Mouse (Mus musculus): ENCODE measurements around the gene Spryd7. TPM values are rescaled to one million over a fixed set of nuclear protein-coding genes. Genes with fewer than 3 reads are reported as not detected.

Spryd7 gene
- polyA plus RNA-seq, 1 experiment, result 3.2 TPM

DNA sequence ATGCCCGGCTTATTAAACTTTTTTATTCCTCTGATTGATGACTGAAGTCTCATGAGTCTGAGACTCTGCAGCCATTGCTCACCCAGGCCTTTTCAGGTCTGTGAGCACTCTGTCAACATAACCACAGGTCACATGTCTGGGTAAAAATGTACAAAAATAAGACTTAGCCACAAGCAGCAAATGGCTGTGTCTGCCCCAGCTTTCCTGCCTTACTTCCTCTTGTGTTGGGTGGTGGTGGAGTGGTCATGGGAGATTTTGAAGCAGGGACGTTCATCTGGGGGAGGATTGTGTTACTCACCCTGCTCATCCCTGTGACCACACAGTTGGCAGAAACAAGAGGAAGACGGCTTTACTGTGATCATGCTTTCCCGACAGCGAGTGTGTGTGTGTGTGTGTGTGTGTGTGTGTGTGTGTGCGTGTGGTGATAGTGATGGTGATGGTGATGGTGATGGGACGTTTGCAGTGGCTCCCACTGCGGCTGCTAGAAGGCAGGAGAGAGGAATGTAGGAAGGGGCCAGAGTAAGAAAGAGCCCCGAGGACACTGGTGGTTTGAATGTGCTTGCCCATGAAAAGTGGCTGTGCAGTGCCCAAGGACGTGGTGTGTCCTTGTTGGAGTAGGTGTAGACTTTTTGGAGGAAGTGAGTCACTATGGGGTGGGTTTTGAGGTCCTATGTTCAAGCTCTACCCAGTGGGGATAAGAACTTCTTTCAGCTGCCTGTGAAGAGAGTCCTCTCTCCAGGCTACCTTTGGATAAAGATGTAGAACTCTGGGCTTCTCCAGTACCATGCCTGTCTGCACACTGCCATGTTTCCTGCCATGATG lies 37.8 kb downstream of the Spryd7 start:
- Histone ChIP-seq H3K4me3 (ENCODE audit: extremely low read depth, insufficient read depth, insufficient read length) (no peak overlapping the region), H3K36me3 (ENCODE audit: control insufficient read depth, insufficient read depth, low read length) (no peaks in the 10 kb centered on the region), H3K27ac (ENCODE audit: insufficient read depth, low read length) (no peak overlapping the region), H3K27me3 (ENCODE audit: control insufficient read depth, insufficient read depth, low read length) (no peaks in the 10 kb centered on the region), H3K4me1 (ENCODE audit: control insufficient read depth, insufficient read depth, insufficient read length) (peaks cover 7% of the 10 kb centered on the region; the same call in 1 of the 2 replicates)
- TF ChIP-seq POLR2A (IDR thresholded peaks at IDR 0.05; ENCODE audit: low read depth, low read length) (no peak), CTCF (IDR thresholded peaks at IDR 0.05; ENCODE audit: extremely low read depth, insufficient read depth, insufficient read length, insufficient replicate concordance) (no peak)
- peak; percentile 19 to 24 for DNase-seq (ENCODE audit: low read depth in 1 of 2, low spot score in 2 of 2)
- WGBS, result 14% methylated on average over 10 of the region's 10 CpGs

DNA sequence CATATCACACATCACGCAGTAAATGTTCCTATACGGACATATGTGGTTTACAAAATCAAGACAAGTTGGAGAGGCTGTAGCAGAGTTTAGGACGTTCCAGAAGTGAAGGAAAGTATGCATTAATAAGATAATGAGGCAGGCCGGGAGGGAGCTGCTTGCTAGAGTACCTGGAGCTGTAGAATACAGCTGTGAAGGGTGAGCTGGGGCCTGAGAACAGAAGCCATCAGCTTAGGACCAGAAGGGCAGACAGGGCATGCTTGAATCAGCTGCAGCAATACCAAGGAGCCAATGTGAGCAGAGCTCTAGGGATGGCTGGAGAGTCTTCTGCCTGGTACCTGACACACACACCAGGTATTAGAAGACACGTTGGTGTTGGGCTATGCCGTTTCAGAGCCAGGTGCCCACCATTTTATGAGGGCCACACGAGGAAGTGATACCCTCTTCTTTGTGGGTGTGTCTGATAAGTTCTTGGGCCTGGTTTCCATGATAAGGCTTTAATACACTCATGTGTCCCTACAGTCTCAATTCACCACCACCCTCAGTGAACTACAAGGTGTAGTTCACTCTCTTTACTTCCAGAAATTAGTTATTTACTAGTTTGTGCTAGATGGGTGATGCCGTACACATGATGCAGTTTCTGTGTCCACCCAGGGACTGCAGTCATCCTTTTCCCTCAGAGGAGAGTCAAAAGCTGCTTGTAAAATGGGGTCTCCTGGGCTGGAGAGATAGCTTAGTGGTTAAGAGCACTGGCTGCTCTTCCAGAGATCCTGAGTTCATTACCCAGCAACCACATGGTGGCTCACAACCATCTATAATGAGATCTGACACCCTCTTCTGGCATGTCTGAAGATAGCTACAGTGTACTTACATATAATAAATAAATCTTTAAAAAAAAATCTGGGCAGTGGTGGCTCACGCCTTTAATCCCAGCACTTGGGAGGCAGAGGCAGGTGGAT lies 39.9 kb downstream of the Spryd7 start:
- WGBS, result 80% methylated on average over 9 of the region's 9 CpGs
- H3K4me3 ChIP-seq (ENCODE audit: extremely low read depth, insufficient read depth, insufficient read length), result no peak overlapping the region
- no peak for TF ChIP-seq POLR2A (IDR thresholded peaks at IDR 0.05; ENCODE audit: low read depth, low read length)
- no peak for TF ChIP-seq CTCF (IDR thresholded peaks at IDR 0.05; ENCODE audit: extremely low read depth, insufficient read depth, insufficient read length, insufficient replicate concordance)
- no peak overlapping the region for H3K27ac ChIP-seq (ENCODE audit: insufficient read depth, low read length)
- no peak for DNase-seq (ENCODE audit: low read depth in 1 of 2, low spot score in 2 of 2)
- no peaks in the 10 kb centered on the region for H3K27me3 ChIP-seq (ENCODE audit: control insufficient read depth, insufficient read depth, low read length)
- no peaks in the 10 kb centered on the region for H3K36me3 ChIP-seq (ENCODE audit: control insufficient read depth, insufficient read depth, low read length)
- H3K4me1 ChIP-seq (ENCODE audit: control insufficient read depth, insufficient read depth, insufficient read length), result peaks cover 7% of the 10 kb centered on the region; the same call in 1 of the 2 replicates

DNA sequence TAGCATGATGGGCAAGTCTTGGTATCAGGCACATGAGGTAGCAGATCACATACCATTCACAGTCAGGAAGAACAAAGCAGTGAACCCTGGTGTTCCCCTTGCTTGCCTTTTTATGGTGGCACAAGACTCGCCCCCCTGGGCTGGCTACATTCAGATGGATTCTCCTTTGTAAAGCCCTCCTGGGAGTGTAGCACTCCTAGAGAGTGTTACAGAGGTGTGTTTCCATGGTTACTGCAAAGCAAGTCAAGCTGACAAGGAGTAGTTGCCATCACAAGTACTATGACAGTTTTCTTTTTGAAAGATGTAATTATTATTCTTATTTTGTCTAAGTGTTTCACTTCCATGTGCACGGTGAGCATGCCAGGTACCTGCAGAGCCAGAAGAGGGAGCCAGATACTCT lies 45.2 kb downstream of the Spryd7 start:
- TF ChIP-seq CTCF (IDR thresholded peaks at IDR 0.05; ENCODE audit: extremely low read depth, insufficient read depth, insufficient read length, insufficient replicate concordance) (no peak), POLR2A (IDR thresholded peaks at IDR 0.05; ENCODE audit: low read depth, low read length) (no peak)
- Histone ChIP-seq H3K27me3 (ENCODE audit: control insufficient read depth, insufficient read depth, low read length) (no peaks in the 10 kb centered on the region), H3K4me3 (ENCODE audit: extremely low read depth, insufficient read depth, insufficient read length) (no peak overlapping the region), H3K4me1 (ENCODE audit: control insufficient read depth, insufficient read depth, insufficient read length) (no peaks in the 10 kb centered on the region), H3K27ac (ENCODE audit: insufficient read depth, low read length) (no peak overlapping the region), H3K36me3 (ENCODE audit: control insufficient read depth, insufficient read depth, low read length) (no peaks in the 10 kb centered on the region)
- 89% methylated on average over 2 of the region's 2 CpGs for WGBS
- DNase-seq (ENCODE audit: low read depth in 1 of 2, low spot score in 2 of 2), result no peak

DNA sequence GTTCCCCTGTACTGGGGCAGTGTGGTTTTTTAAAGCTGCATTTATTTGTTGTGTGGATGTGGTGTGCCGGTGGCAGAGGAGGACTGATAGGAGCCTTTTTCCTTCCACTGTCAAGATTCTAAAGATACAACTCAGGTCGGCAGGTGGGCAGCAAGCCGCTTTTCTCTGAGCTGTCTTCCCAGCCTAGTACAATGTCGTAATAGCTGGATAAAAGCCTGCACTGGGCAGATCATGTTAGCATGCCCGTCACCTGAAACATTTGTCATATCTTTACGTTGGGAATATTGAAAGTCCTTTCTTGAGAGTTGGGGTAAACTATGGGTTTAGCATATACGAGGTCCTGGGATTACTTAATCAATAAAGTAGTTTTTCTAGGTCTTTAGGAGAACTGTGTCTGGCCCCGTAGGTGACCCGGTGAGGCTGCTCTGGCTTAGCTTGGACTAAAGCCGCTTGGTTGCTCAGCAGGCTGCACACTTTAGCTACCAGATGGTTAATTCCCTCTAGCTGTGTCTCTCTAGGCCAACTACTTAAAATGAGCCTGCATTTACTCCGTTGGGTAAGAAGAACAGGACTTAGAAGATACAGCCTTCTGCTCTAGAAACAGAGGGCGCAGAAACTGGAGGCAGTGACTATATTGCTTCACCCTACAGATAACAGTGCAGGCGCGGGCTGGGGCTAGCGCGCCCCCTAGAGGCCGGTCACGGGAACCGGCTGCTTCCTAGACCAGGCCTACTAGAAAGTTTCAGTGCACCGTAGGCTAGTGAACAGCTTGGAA lies 58.8 kb downstream of the Spryd7 start:
- H3K27ac ChIP-seq (ENCODE audit: insufficient read depth, low read length), result no peak overlapping the region
- peak; percentile 28 to 74 for DNase-seq (ENCODE audit: low read depth in 1 of 2, low spot score in 2 of 2)
- no peaks in the 10 kb centered on the region for H3K27me3 ChIP-seq (ENCODE audit: control insufficient read depth, insufficient read depth, low read length)
- WGBS, result 47% methylated on average over 20 of the region's 20 CpGs
- no peaks in the 10 kb centered on the region for H3K36me3 ChIP-seq (ENCODE audit: control insufficient read depth, insufficient read depth, low read length)
- no peak overlapping the region for H3K4me3 ChIP-seq (ENCODE audit: extremely low read depth, insufficient read depth, insufficient read length)
- TF ChIP-seq POLR2A (IDR thresholded peaks at IDR 0.05; ENCODE audit: low read depth, low read length) (no peak), CTCF (IDR thresholded peaks at IDR 0.05; ENCODE audit: extremely low read depth, insufficient read depth, insufficient read length, insufficient replicate concordance) (peak; percentile 99)
- peaks cover 7% of the 10 kb centered on the region; the same call in 1 of the 2 replicates for H3K4me1 ChIP-seq (ENCODE audit: control insufficient read depth, insufficient read depth, insufficient read length)

DNA sequence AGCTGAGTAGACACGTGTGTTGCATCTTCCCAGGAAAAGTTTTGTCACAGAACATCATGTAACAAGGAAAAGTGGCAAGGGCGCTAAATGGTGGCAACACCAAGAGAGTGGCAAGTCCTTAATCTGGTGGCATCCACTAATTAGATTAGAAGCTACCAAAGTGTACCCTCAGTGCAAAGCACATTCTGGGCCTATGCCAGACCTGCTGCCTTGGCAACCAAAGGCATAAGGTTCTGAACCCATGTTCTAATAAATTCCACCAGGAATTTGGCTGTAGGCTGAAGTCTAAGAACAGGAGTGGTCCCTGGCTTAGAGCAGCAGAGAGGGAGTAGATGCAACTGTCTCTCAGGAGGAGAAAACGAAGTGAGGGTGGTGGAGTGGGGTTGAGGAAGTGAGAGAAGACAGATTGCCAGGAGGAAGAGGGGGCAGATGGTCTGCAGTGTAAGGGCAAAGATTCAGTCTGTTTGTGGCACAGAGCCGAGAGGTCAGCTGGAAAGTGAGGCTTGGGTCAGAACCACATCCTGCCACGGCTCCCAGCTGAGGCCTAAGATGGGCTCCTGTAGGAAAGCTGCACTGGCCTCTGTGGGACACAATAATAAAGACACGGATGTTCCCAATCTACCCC lies 63.1 kb downstream of the Spryd7 start:
- H3K4me1 ChIP-seq (ENCODE audit: control insufficient read depth, insufficient read depth, insufficient read length), result peaks cover 7% of the 10 kb centered on the region; the same call in 1 of the 2 replicates
- WGBS, result 43% methylated on average over 6 of the region's 6 CpGs

More for the DNA sequence above, 63.1 kb downstream of the Spryd7 start:
- TF ChIP-seq POLR2A (IDR thresholded peaks at IDR 0.05; ENCODE audit: low read depth, low read length) (no peak), CTCF (IDR thresholded peaks at IDR 0.05; ENCODE audit: extremely low read depth, insufficient read depth, insufficient read length, insufficient replicate concordance) (no peak)
- no peak overlapping the region for H3K4me3 ChIP-seq (ENCODE audit: extremely low read depth, insufficient read depth, insufficient read length)
- no peak overlapping the region for H3K27ac ChIP-seq (ENCODE audit: insufficient read depth, low read length)
- H3K36me3 ChIP-seq (ENCODE audit: control insufficient read depth, insufficient read depth, low read length), result no peaks in the 10 kb centered on the region
- no peak for DNase-seq (ENCODE audit: low read depth in 1 of 2, low spot score in 2 of 2)
- no peaks in the 10 kb centered on the region for H3K27me3 ChIP-seq (ENCODE audit: control insufficient read depth, insufficient read depth, low read length)

Other genes starting within 250 kb of the Spryd7 start
- 3.0 and 3.8 TPM in 2 replicates for gene Arl11, start 247.1 kb downstream of the Spryd7 start, polyA plus RNA-seq (2012; rRNA removed)
- gene Ebpl, start 196.4 kb downstream of the Spryd7 start, polyA plus RNA-seq (2012; rRNA removed), result 0.83 and 1.1 TPM in 2 replicates
- gene Kpna3, start 117.0 kb downstream of the Spryd7 start, polyA plus RNA-seq (2012; rRNA removed), result 3.1 and 3.8 TPM in 2 replicates
- 0.60 and 0.79 TPM in 2 replicates for gene Trim13, start 41.4 kb upstream of the Spryd7 start, polyA plus RNA-seq (2012; rRNA removed)
- not detected in 2 replicates for gene Kcnrg, start 50.6 kb upstream of the Spryd7 start, polyA plus RNA-seq (2012; rRNA removed)